Mouse (Mus musculus) heart, embryonic 14.5 days (tissue): ENCODE measurements at regions not wholly inside any gene's neighbourhood (a gene's known extent, or its start where the extent isn't known, plus 50 kb on each side); places are given as distances from the start of the nearest gene placed in this dataset.

Experiments
- ATAC-seq: fragments of 200-750 bp; cut with Nextera tagmentation; 2 replicates; pipeline ENCODE4 v1.8.0; 2017; ENCODE audit warnings: low read depth, moderate TSS enrichment; ENCODE audit not compliant: insufficient number of reproducible peaks, insufficient read depth, low FRiP score
- H3K27ac ChIP-seq, 2 experiments: fragments of 200-500 bp in 1 of 2; fragments of 300-500 bp in 1 of 2; sonication (generic) in 1 of 2; replicated peaks in 1 of 2; 2 replicates each; pipeline ENCODE4 v1.5.1; 2012 to 2014; ENCODE audit warnings: low read depth in 2 of 2, low read length in 2 of 2, control low read depth in 1 of 2, mild to moderate bottlenecking in 1 of 2, mixed read lengths in 1 of 2; ENCODE audit not compliant: control insufficient read depth in 1 of 2, insufficient read depth in 1 of 2
- H3K27me3 ChIP-seq: fragments of 300-500 bp; sonication (generic); 2 replicates; pipeline ENCODE4 v1.6.1; 2014; ENCODE audit warnings: mild to moderate bottlenecking, low read length, control low read depth; ENCODE audit not compliant: control insufficient read depth, insufficient read depth
- H3K36me3 ChIP-seq: fragments of 300-500 bp; sonication (generic); 2 replicates; pipeline ENCODE4 v1.6.1; 2014; ENCODE audit warnings: mild to moderate bottlenecking, control low read depth, low read length, mixed read lengths; ENCODE audit not compliant: control insufficient read depth, insufficient read depth
- H3K4me1 ChIP-seq, 2 experiments: fragments of 200-500 bp in 1 of 2; fragments of 300-500 bp in 1 of 2; sonication (generic) in 1 of 2; 2 replicates each; pipeline ENCODE4 v1.6.1; 2012 to 2014; ENCODE audit warnings: low read length in 2 of 2, control low read depth in 1 of 2, mixed read lengths in 1 of 2; ENCODE audit not compliant: control insufficient read depth in 2 of 2, insufficient read depth in 2 of 2
- H3K4me2 ChIP-seq: fragments of 300-500 bp; sonication (generic); 2 replicates; pipeline ENCODE4 v1.6.1; 2014; ENCODE audit warnings: mild to moderate bottlenecking, low read length
- H3K4me3 ChIP-seq, 2 experiments: fragments of 200-500 bp in 1 of 2; fragments of 300-500 bp in 1 of 2; sonication (generic) in 1 of 2; 2 replicates each; pipeline ENCODE4 v1.5.1; 2012 to 2014; ENCODE audit warnings: low read length in 2 of 2, mild to moderate bottlenecking in 2 of 2, control low read depth in 1 of 2, low read depth in 1 of 2, moderate library complexity in 1 of 2; ENCODE audit not compliant: control insufficient read depth in 1 of 2, insufficient read depth in 1 of 2
- H3K9ac ChIP-seq: fragments of 300-500 bp; sonication (generic); 2 replicates; pipeline ENCODE4 v1.6.1; 2014; ENCODE audit warnings: mild to moderate bottlenecking, low read length
- H3K9me3 ChIP-seq: fragments of 300-500 bp; sonication (generic); 2 replicates; pipeline ENCODE4 v1.6.1; 2016; ENCODE audit warnings: low read length, control low read depth; ENCODE audit not compliant: control insufficient read depth
- WGBS: fragments of 180-500 bp; shearing (Covaris S2); extraction: QIAGEN DNeasy Blood & Tissue Kit; methylation state at CpG from one replicate; pipeline ENCODE4 v1.1.7; 2014; 5-methylcytosine and 5-hydroxymethylcytosine counted together

DNA sequence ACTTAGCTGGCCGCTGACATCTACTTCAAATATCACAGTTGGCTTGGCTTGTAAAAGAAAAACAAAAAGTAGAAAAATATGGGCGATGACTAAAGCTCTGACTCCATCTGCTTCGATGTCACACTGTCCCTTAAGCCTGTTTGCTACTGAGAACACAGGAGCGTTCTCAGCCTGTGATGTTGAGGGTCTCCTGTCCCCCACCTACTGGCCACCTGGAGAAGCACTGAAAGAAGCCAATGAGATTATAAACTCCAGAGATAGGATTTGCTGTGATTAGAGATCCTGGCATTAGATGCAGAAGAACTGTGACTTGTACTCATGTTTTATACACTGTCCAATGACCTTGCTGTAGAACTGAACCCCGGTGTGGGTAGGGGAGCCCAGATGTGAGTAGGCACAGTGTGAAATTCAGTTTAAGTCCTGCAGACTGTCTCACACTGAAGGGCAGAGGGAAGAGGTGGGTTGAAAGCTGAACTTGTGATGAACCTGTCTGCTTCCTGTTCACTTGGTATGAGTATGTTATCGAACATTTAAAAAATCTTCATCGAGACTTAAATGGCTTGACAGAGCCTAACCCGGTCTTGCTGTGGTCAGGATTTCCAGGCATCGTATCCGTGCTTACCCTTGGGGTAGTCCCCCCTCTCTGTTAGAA is 63.7 kb upstream of the 1700020N01Rik start:
- Histone ChIP-seq H3K4me1 (no peaks in the 10 kb centered on the region), H3K27me3 (no peaks in the 10 kb centered on the region), H3K36me3 (no peaks in the 10 kb centered on the region), H3K9ac (no peak overlapping the region), H3K9me3 (no peaks in the 10 kb centered on the region), H3K27ac (no peak overlapping the region), H3K4me2 (no peak overlapping the region), H3K4me3 (no peak overlapping the region)
- 66% methylated on average over 10 of the region's 10 CpGs for WGBS
- ATAC-seq, result no peak

DNA sequence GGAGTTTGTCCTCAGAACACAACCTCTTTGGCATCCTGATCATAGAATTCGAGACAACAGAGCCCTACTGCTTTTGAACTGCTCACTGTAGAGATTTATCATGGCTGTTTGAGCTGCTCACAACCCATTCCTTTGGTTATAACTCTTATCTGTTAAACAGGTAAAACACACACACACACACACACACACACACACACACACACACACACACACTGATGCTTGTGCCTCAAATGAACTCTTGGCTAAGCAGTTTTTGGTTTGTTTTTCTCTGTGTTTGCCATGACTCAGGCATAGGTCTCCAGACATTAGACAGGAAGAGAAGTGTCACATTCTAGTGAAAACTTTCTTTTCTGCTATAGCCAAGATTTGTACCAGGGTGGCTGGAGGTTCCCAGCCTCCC is 60.8 kb upstream of the 1700020N01Rik start:
- Histone ChIP-seq H3K9ac (no peak overlapping the region), H3K4me1 (no peaks in the 10 kb centered on the region), H3K36me3 (no peaks in the 10 kb centered on the region), H3K9me3 (no peaks in the 10 kb centered on the region), H3K27me3 (no peaks in the 10 kb centered on the region), H3K4me2 (no peak overlapping the region), H3K27ac (no peak overlapping the region), H3K4me3 (no peak overlapping the region)
- no peak for ATAC-seq
- 50% methylated on average over 1 of the region's 1 CpGs for WGBS

DNA sequence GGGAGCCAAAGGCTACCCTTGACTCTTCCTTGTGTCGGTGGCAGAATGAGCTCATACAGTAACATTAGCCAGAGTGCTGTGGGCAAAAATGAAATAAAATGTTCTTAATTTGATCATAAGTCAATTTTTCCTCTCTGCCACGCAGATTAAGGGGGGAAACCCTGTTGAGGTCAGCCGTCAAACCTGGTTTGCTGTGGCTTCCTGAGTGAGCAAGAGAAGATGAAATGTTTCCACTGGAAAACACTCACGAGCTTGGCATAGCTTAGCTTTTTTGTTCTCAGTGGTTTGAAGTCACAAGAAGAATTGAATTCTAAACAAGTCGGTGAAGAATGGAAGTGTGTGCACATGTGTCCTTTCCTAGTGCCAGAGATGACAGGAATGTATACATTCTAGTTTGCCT is 57.3 kb upstream of the 1700020N01Rik start:
- Histone ChIP-seq H3K27ac (no peak overlapping the region), H3K4me1 (no peaks in the 10 kb centered on the region), H3K36me3 (no peaks in the 10 kb centered on the region), H3K27me3 (no peaks in the 10 kb centered on the region), H3K4me2 (no peak overlapping the region), H3K9me3 (no peaks in the 10 kb centered on the region), H3K9ac (no peak overlapping the region), H3K4me3 (no peak overlapping the region)
- ATAC-seq, result no peak
- WGBS, result 57% methylated on average over 5 of the region's 5 CpGs

DNA sequence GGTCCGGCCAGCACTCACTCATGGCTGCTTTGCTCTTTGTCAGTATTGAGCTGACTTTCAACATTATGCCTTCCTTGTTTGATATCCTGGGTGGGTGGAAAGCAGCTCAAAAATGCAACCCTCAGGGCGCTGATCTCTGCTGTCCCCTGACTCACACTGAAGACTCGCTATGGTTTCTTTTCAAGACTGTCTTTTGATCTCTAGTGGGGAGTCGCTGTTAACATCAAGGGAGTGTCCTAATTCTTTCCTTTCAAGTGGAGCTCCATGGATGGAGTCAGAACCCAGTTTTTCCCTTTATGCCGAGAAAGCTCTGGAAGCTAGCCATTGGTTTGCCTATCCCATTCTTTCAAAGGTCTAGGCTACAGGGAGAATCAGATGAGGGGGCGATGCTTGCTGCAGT is 54.5 kb upstream of the 1700020N01Rik start:
- Histone ChIP-seq H3K4me1 (no peaks in the 10 kb centered on the region), H3K4me2 (no peak overlapping the region), H3K27me3 (no peaks in the 10 kb centered on the region), H3K9me3 (no peaks in the 10 kb centered on the region), H3K27ac (no peak overlapping the region), H3K36me3 (no peaks in the 10 kb centered on the region), H3K9ac (no peak overlapping the region), H3K4me3 (no peak overlapping the region)
- WGBS, result 78% methylated on average over 6 of the region's 6 CpGs
- no peak for ATAC-seq
